Mouse (Mus musculus): ENCODE data around the gene Trex1.
A peak's percentile ranks its signal among the peaks of the same experiment; 100 is the strongest.

DNA sequence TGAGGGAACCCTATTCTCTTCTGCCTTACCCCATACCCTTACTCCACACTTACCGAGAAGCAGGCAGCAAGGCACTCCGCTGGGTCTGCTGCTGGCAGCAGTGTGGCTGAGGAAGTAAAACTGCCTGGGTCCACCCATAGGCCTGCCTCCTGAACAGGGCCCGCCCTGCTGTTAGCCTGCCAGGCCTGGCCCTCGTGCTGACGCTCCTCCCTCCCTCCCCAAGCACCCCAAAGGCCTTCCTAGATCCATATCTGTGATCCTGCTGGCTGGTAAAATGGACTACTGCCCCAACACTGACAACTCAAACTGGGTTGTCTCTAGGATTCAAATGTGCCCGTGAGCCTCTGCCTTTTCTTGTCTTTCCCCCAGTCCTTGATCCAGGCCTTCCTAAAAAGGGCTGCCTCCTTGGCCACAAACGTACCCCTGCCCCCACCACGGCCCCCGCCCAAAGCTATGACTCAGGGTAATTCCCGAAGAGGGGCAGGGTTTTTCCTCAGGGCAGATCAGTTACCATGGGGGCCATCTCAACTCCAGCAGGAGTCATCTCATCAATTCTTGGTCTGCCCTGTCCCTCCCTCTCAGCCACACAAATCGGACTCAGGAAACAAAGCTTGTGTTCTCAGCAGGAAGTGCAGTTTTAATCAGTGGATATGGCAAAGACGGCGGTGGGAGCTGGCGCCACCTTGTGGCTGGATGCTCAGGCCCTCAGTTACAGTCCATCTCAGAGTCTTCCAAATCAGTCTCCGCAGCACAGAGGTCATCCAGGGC lies at the start of gene Trex1:
- TF ChIP-seq CTCF (IDR thresholded peaks at IDR 0.05; ENCODE audit: low read depth) = peak; percentile 99
- no peak for TF ChIP-seq EP300 (IDR thresholded peaks at IDR 0.05; ENCODE audit: low read depth)

Measured in liver, postnatal 0 days (tissue).